Mouse (Mus musculus) midbrain, postnatal 0 days (tissue): Measurements from ENCODE around the gene Itgb3. TPM values are rescaled to one million over a fixed set of nuclear protein-coding genes. Genes with fewer than 3 reads are reported as not detected.

ENCODE experiments used
- ATAC-seq: fragments of 200-750 bp; cut with Nextera tagmentation; 2 replicates; pipeline ENCODE4 v1.8.0; 2017; ENCODE audit warnings: moderate number of reproducible peaks, mild to moderate bottlenecking, moderate TSS enrichment, moderate library complexity; ENCODE audit not compliant: low FRiP score
- DNase-seq: peaks from one replicate; pipeline ENCODE4 v3.0.0-alpha.2; 2015; ENCODE audit warnings: low spot score
- H3K27ac ChIP-seq: fragments of 300-500 bp; sonication (generic); 2 replicates; pipeline ENCODE4 v1.5.1; 2014; ENCODE audit warnings: low read depth, mild to moderate bottlenecking, low read length, mixed read lengths
- H3K27me3 ChIP-seq: fragments of 300-500 bp; sonication (generic); 2 replicates; pipeline ENCODE4 v1.6.1; 2014; ENCODE audit warnings: low read length, control low read depth, mixed read lengths; ENCODE audit not compliant: insufficient read depth
- H3K36me3 ChIP-seq: fragments of 300-500 bp; sonication (generic); 2 replicates; pipeline ENCODE4 v1.6.1; 2014; ENCODE audit warnings: low read length, control low read depth, mixed read lengths; ENCODE audit not compliant: insufficient read depth
- H3K4me1 ChIP-seq: fragments of 300-500 bp; sonication (generic); 2 replicates; pipeline ENCODE4 v1.6.1; 2014; ENCODE audit warnings: mild to moderate bottlenecking, control low read depth, antibody characterized with exemption, low read length, mixed read lengths; ENCODE audit not compliant: insufficient read depth
- H3K4me2 ChIP-seq: fragments of 300-500 bp; sonication (generic); 2 replicates; pipeline ENCODE4 v1.6.1; 2014; ENCODE audit warnings: low read depth, mild to moderate bottlenecking, low read length, mixed read lengths; ENCODE audit not compliant: poor library complexity, severe bottlenecking
- H3K4me3 ChIP-seq: fragments of 300-500 bp; sonication (generic); 2 replicates; pipeline ENCODE4 v1.5.1; 2014; ENCODE audit warnings: low read depth, mild to moderate bottlenecking, low read length, moderate library complexity
- H3K9ac ChIP-seq: fragments of 300-500 bp; sonication (generic); replicated peaks from 2 replicates; pipeline ENCODE4 v1.6.1; 2014; ENCODE audit warnings: mild to moderate bottlenecking, low read length, moderate library complexity, mixed read lengths; ENCODE audit not compliant: poor library complexity, severe bottlenecking
- H3K9me3 ChIP-seq: fragments of 300-500 bp; sonication (generic); 2 replicates; pipeline ENCODE4 v1.6.1; 2016; ENCODE audit warnings: low read length, control low read depth
- CTCF ChIP-seq: IDR thresholded peaks from 2 replicates; pipeline ENCODE4 v1.5.1; 2016; ENCODE audit warnings: antibody characterized with exemption, mild to moderate bottlenecking
- WGBS: fragments of 180-500 bp; shearing (Covaris S2); extraction: QIAGEN DNeasy Blood & Tissue Kit; methylation state at CpG from one replicate; pipeline ENCODE4 v1.1.7; 2014; 5-methylcytosine and 5-hydroxymethylcytosine counted together
- polyA plus RNA-seq: library from polyadenylated mRNA; unstranded; fragments of >200 nt; fragmentation: Nextera tagmentation; extraction: Ambion mirVana; gene quantifications from 2 replicates; pipeline ENCODE4 v1.2.1, GENCODE M21; 2015
- total RNA-seq: library from RNA; depleted of rRNA; stranded (reverse); fragments of >200 nt; gene quantifications from 2 replicates; pipeline ENCODE4 v1.2.3, GENCODE M21; 2014

Gene Itgb3
- total and polyA plus RNA-seq, 2 experiments from 2014 or later: 0.62 to 1.5 TPM

DNA sequence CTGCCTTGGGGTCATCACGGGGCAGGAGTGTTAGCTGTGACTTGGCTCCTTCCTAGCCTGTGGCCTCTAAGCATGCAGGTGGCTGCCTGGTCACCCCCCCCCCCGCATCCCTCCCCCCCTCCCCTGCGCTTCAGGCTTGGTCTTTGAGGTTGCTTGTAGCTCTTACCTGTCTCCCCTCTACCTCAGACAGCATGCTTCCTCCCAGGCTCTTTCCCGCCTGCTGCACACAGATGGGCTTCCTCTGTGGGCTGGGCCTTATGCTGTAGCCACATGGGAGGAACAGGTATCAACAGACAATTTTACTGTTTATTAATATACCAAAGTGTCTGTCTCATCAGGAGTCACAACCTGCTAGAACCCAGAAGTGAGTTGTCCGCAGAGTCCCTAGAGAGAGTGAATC lies 38.8 kb downstream of the Itgb3 start:
- no peaks in the 10 kb centered on the region for H3K27me3 ChIP-seq
- DNase-seq (no peak), ATAC-seq (no peak)
- no peak for TF ChIP-seq CTCF
- no peak overlapping the region for H3K4me2 ChIP-seq
- H3K4me3 ChIP-seq: no peak overlapping the region
- no peaks in the 10 kb centered on the region for H3K36me3 ChIP-seq
- H3K9ac ChIP-seq: no peak overlapping the region
- no peaks in the 10 kb centered on the region for H3K4me1 ChIP-seq
- 89% methylated on average over 5 of the region's 5 CpGs for WGBS
- no peaks in the 10 kb centered on the region for H3K9me3 ChIP-seq
- no peak overlapping the region for H3K27ac ChIP-seq

- no peak overlapping the region for H3K4me2 ChIP-seq
- no peak overlapping the region for H3K4me3 ChIP-seq
- H3K9me3 ChIP-seq: no peaks in the 10 kb centered on the region
- no peak overlapping the region for H3K9ac ChIP-seq
- TF ChIP-seq CTCF: no peak
- DNase-seq (no peak), ATAC-seq (no peak)
- H3K4me1 ChIP-seq: no peaks in the 10 kb centered on the region
- no peaks in the 10 kb centered on the region for H3K27me3 ChIP-seq
- H3K27ac ChIP-seq: no peak overlapping the region
- no peaks in the 10 kb centered on the region for H3K36me3 ChIP-seq
- WGBS: 70% methylated on average over 8 of the region's 8 CpGs
These were observed 39.5 kb downstream of the Itgb3 start for GRCm38 (mm10) chr11:104647188-104647867.

GRCm38 (mm10) chr11:104648571-104648970 lies 40.8 kb downstream of the Itgb3 start:
- Histone ChIP-seq H3K4me3 (no peak overlapping the region), H3K4me1 (no peaks in the 10 kb centered on the region), H3K4me2 (no peak overlapping the region), H3K9ac (no peak overlapping the region), H3K27ac (no peak overlapping the region), H3K27me3 (no peaks in the 10 kb centered on the region), H3K9me3 (no peaks in the 10 kb centered on the region), H3K36me3 (no peaks in the 10 kb centered on the region)
- TF ChIP-seq CTCF: peak; percentile 63
- WGBS: 57% methylated on average over 3 of the region's 3 CpGs
- DNase-seq: no peak
- ATAC-seq: no peak

DNA sequence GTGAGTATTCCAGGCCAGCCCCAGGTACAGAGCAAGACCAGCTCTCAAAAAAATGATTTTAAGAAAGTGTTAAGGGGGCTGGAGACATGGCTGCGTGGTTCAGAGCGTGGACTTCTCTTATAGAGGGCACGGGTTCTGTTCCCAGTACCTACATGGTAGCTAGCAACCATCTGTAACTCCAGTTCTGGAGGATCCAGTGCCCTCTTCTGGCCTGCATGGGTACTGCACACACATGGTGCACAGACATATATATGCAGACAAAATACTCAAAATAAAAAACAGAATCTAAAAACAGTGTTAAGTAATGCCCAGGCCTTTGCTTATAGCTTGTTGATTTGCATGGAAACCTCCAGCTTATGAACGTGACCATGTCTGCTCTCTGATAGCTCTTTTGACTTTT lies 52.8 kb downstream of the Itgb3 start:
- H3K36me3 ChIP-seq: no peaks in the 10 kb centered on the region
- no peak for TF ChIP-seq CTCF
- no peak overlapping the region for H3K27ac ChIP-seq
- no peak overlapping the region for H3K9ac ChIP-seq
- 97% methylated on average over 4 of the region's 4 CpGs for WGBS
- DNase-seq: no peak
- no peaks in the 10 kb centered on the region for H3K4me1 ChIP-seq
- H3K4me3 ChIP-seq: no peak overlapping the region
- no peak for ATAC-seq
- H3K4me2 ChIP-seq: no peak overlapping the region
- no peaks in the 10 kb centered on the region for H3K27me3 ChIP-seq
- H3K9me3 ChIP-seq: no peaks in the 10 kb centered on the region

DNA sequence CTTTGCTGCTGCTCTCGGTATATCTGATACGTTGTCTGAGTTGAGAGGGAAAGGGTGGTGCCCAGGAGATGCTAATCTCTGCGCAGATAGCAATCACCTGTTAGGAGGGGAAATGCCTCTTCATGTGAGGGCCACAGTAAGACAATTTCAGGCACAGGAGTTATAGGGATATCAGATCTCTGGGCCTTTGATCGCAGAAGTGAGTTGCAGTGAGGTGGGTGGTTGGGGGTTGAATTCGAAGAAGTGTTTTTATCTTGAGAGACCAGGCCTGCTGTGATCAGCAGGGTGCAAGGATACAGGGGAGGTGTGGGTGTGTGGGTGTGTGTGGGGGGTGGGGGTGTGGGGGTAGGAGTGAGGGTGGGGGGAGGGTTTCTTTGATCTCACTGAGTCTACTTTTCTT lies 53.3 kb downstream of the Itgb3 start:
- Histone ChIP-seq H3K4me1 (no peaks in the 10 kb centered on the region), H3K36me3 (no peaks in the 10 kb centered on the region), H3K4me2 (no peak overlapping the region), H3K27ac (no peak overlapping the region), H3K27me3 (no peaks in the 10 kb centered on the region), H3K4me3 (no peak overlapping the region), H3K9me3 (no peaks in the 10 kb centered on the region), H3K9ac (no peak overlapping the region)
- 83% methylated on average over 5 of the region's 5 CpGs for WGBS
- TF ChIP-seq CTCF: no peak
- DNase-seq (no peak), ATAC-seq (no peak)

DNA sequence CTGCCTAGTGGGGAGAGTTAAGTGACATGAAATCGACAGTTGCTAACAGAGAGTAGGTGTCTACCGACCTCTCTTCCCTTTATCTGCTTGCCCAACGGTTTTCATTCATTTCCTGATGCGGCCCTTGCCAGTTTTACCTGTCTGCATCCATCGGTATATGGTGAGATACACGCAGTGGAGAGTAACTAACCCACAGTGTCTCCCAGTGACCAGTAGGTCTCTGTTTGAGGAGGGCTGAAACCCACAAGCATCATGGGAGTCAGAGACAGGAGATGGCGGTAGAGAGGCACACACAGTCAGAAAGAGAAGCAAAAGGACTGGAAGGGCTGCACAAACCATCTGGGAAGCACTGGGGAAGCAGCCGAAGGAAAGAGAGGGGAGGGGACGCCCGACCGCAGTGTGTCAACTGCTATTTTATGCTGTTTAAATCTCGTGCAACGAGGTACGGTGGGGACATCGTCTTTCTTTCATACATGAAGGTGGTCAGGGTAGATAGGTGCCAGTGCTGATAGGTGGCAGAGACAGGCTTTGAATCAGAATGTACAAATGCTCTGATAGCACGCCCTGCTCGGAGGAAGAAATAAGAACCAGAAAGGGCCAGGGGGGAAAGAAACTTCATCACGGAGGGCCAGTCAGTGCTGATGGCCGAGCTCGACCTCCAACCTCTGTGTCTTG lies 53.9 kb downstream of the Itgb3 start:
- Histone ChIP-seq H3K36me3 (no peaks in the 10 kb centered on the region), H3K27me3 (no peaks in the 10 kb centered on the region), H3K9me3 (no peaks in the 10 kb centered on the region), H3K4me2 (no peak overlapping the region), H3K9ac (no peak overlapping the region), H3K4me3 (no peak overlapping the region), H3K4me1 (no peaks in the 10 kb centered on the region), H3K27ac (no peak overlapping the region)
- TF ChIP-seq CTCF: peak; percentile 36
- WGBS: 85% methylated on average over 20 of the region's 20 CpGs
- no peak for ATAC-seq
- DNase-seq: no peak
